Mouse (Mus musculus): ENCODE measurements around the gene Rasgrp3.

GRCm38 (mm10) chr17:75534314-75535020, 98.8 kb downstream of the Rasgrp3 start:
- no peak for TF ChIP-seq CTCF (conservative IDR thresholded peaks at IDR 0.05; ENCODE audit: low read length)
- TF ChIP-seq POU5F1 (IDR thresholded peaks at IDR 0.05; ENCODE audit: borderline replicate concordance, low read length) = no peak
- peak; percentile 31; the same call in 1 of the 2 replicates for TF ChIP-seq NANOG (IDR thresholded peaks at IDR 0.05; ENCODE audit: borderline replicate concordance, low read length)
